In genomic region chr9:70290785-70291184, GRCm38 (mm10) we compare ENCODE assay signal across 13 mouse cellular contexts.
DNase-seq lines count a peak whose midpoint lies in the region; ATAC-seq and TF ChIP-seq lines count a peak whose summit lies in the region.
"Had no signal": no experiment of that assay in that cellular context is flagged by ENCODE, and none has a peak within 500 bp of the region (broad histone marks: within the 10 kb centered on the region; RNA-seq: fewer than 3 reads in every experiment).

No protein-coding gene starts in this region.

- in situ Hi-C loops in Patski (cut with MboI; ENCODE audit: low pct_unique_long_range_greater_than_20kb): no loop called here

- H3K27ac ChIP-seq in forebrain, embryonic 14.5 days (ENCODE audit: low read depth, low read length): peak overlapping the region; percentile 22; the same call in 1 of the 2 replicates
- no peak overlapping the region for H3K27ac ChIP-seq in forebrain, embryonic 12.5 days
- no peak overlapping the region for H3K27ac ChIP-seq in midbrain, embryonic 16.5 days (ENCODE audit: low read length)
- H3K27ac ChIP-seq in midbrain, embryonic 10.5 days (replicated peaks): no peak overlapping the region
- 0 out of 2 replicates have a peak overlapping the region, but pooled peaks have one; percentile 5 for H3K27ac ChIP-seq in olfactory bulb, adult 2 months (ENCODE audit: insufficient read depth, low read depth, low read length)
- H3K27ac ChIP-seq: heart, embryonic 13.5 days had no signal

- no peaks in the 10 kb centered on the region; the same call in 1 of the 2 replicates for H3K4me1 ChIP-seq in forebrain, embryonic 14.5 days (ENCODE audit: control insufficient read depth, insufficient read depth, low read length)
- H3K4me1 ChIP-seq in forebrain, embryonic 12.5 days: peaks cover 16% of the 10 kb centered on the region; the same call in 1 of the 2 replicates
- H3K4me1 ChIP-seq in midbrain, embryonic 16.5 days (ENCODE audit: control insufficient read depth, insufficient read depth, low read length): peaks cover 5% of the 10 kb centered on the region; the same call in 1 of the 2 replicates
- peaks cover 20% of the 10 kb centered on the region for H3K4me1 ChIP-seq in midbrain, embryonic 10.5 days
- peaks cover 11% of the 10 kb centered on the region for H3K4me1 ChIP-seq in olfactory bulb, adult 2 months (ENCODE audit: control insufficient read depth, insufficient read depth, low read length)

- H3K27me3 ChIP-seq in forebrain, embryonic 14.5 days (replicated peaks; ENCODE audit: control insufficient read depth, insufficient read depth, low read length): no peaks in the 10 kb centered on the region
- H3K27me3 ChIP-seq in forebrain, embryonic 12.5 days: no peaks in the 10 kb centered on the region
- no peaks in the 10 kb centered on the region for H3K27me3 ChIP-seq in midbrain, embryonic 16.5 days (ENCODE audit: control insufficient read depth, insufficient read depth, low read depth, low read length)
- no peaks in the 10 kb centered on the region for H3K27me3 ChIP-seq in midbrain, embryonic 10.5 days (ENCODE audit: low read depth, poor library complexity, severe bottlenecking)
- no peaks in the 10 kb centered on the region for H3K27me3 ChIP-seq in Patski
- H3K27me3 ChIP-seq: heart, embryonic 13.5 days had no signal

- H3K4me2 ChIP-seq in forebrain, embryonic 14.5 days (ENCODE audit: low read length): no peak overlapping the region
- H3K4me2 ChIP-seq in forebrain, embryonic 12.5 days: no peak overlapping the region
- H3K4me2 ChIP-seq in midbrain, embryonic 16.5 days (ENCODE audit: low read length): no peak overlapping the region
- H3K4me2 ChIP-seq: heart, embryonic 13.5 days had no signal

- ATAC-seq in forebrain, embryonic 14.5 days: no peak
- ATAC-seq in forebrain, embryonic 12.5 days (ENCODE audit: low FRiP score): no peak
- peak; percentile 32; the same call in 1 of the 2 replicates for ATAC-seq in midbrain, embryonic 16.5 days
- ATAC-seq in Patski: peak; percentile 91

- CTCF ChIA-PET in Patski (lab: Charles Lee): interaction anchor here (0.8 to 3.2 kb wide), 5 partner anchors 11 to 181 kb away, joined by 3 to 14 read pairs (median 3); no protein-coding TSS in a partner anchor

- no peak for TF ChIP-seq CTCF in Patski (IDR thresholded peaks at IDR 0.05)
- TF ChIP-seq CTCF in olfactory bulb, adult 2 months (IDR thresholded peaks at IDR 0.05; ENCODE audit: insufficient read depth, low read depth, low read length): no peak

- H3K9me3 ChIP-seq in forebrain, embryonic 14.5 days (replicated peaks; ENCODE audit: control insufficient read depth, low read length): no peaks in the 10 kb centered on the region
- no peaks in the 10 kb centered on the region for H3K9me3 ChIP-seq in forebrain, embryonic 12.5 days
- H3K9me3 ChIP-seq in midbrain, embryonic 16.5 days (replicated peaks; ENCODE audit: control insufficient read depth, low read length, poor library complexity, severe bottlenecking): no peaks in the 10 kb centered on the region
- no peaks in the 10 kb centered on the region for H3K9me3 ChIP-seq in midbrain, embryonic 10.5 days (replicated peaks)
- H3K9me3 ChIP-seq: heart, embryonic 13.5 days had no signal

- no peaks in the 10 kb centered on the region for H3K36me3 ChIP-seq in forebrain, embryonic 14.5 days (ENCODE audit: control insufficient read depth, insufficient read depth, low read length)
- no peaks in the 10 kb centered on the region for H3K36me3 ChIP-seq in forebrain, embryonic 12.5 days (replicated peaks)
- no peaks in the 10 kb centered on the region for H3K36me3 ChIP-seq in midbrain, embryonic 16.5 days (ENCODE audit: control insufficient read depth, insufficient read depth, low read length)
- H3K36me3 ChIP-seq in midbrain, embryonic 10.5 days: no peaks in the 10 kb centered on the region

- 53% methylated on average over 10 of the region's 10 CpGs for WGBS in forebrain, embryonic 14.5 days
- WGBS in forebrain, embryonic 12.5 days: 63% methylated on average over 10 of the region's 10 CpGs
- 42% methylated on average over 10 of the region's 10 CpGs for WGBS in midbrain, embryonic 16.5 days
- 81% methylated on average over 10 of the region's 10 CpGs for WGBS in midbrain, embryonic 10.5 days
- WGBS in olfactory bulb, adult 2 months: 28% methylated on average over 10 of the region's 10 CpGs

- no peak overlapping the region for H3K9ac ChIP-seq in forebrain, embryonic 14.5 days (ENCODE audit: low read length)
- H3K9ac ChIP-seq in forebrain, embryonic 12.5 days: no peak overlapping the region
- H3K9ac ChIP-seq in midbrain, embryonic 16.5 days (ENCODE audit: low read depth, low read length): no peak overlapping the region
- H3K9ac ChIP-seq: heart, embryonic 13.5 days had no signal

- no peak for TF ChIP-seq POLR2A in olfactory bulb, adult 2 months (IDR thresholded peaks at IDR 0.05; ENCODE audit: insufficient read depth, low read depth, low read length)

- DNase-seq in forebrain, embryonic 14.5 days (ENCODE audit: low spot score): peak; percentile 31
- DNase-seq in midbrain, embryonic 10.5 days (ENCODE audit: low spot score): no peak
- DNase-seq in Patski (ENCODE audit: low read depth, low spot score): peak; percentile 91
- DNase-seq in kidney, postnatal 4 days: no peak
- no peak for DNase-seq in natural killer cell, adult 2 months (ENCODE audit: low spot score in 2 of 2)
- DNase-seq: cerebellum, postnatal 14 days; gastrocnemius, postnatal 36 days; liver; lung, adult 2 months had no signal

- no peak overlapping the region for H3K4me3 ChIP-seq in forebrain, embryonic 14.5 days (ENCODE audit: low read depth, low read length)
- H3K4me3 ChIP-seq in forebrain, embryonic 12.5 days (replicated peaks): no peak overlapping the region
- H3K4me3 ChIP-seq in midbrain, embryonic 16.5 days (ENCODE audit: low read depth, low read length): no peak overlapping the region
- H3K4me3 ChIP-seq in midbrain, embryonic 10.5 days: no peak overlapping the region
- no peak overlapping the region for H3K4me3 ChIP-seq in olfactory bulb, adult 2 months (ENCODE audit: insufficient read depth, low read depth, low read length)
- H3K4me3 ChIP-seq: heart, embryonic 13.5 days had no signal

- POLR2A ChIA-PET in Patski (lab: Charles Lee): interaction anchor here (0.6 to 2.0 kb wide), 4 partner anchors 19 to 83 kb away, joined by 3 to 6 read pairs (median 4); no protein-coding TSS in a partner anchor

Comparison
In these comparisons a context has a peak if more than half of its experiments do, and no peak if none do; other contexts are left out.
1. H3K27ac ChIP-seq: peak in forebrain, embryonic 14.5 days (single experiment) and olfactory bulb, adult 2 months (single experiment); none in forebrain, embryonic 12.5 days (single experiment), midbrain, embryonic 16.5 days (single experiment) and midbrain, embryonic 10.5 days (single experiment).
2. ATAC-seq: peak in midbrain, embryonic 16.5 days (single experiment) and Patski (single experiment); none in forebrain, embryonic 14.5 days (single experiment) and forebrain, embryonic 12.5 days (single experiment).
3. DNase-seq: peak in forebrain, embryonic 14.5 days (single experiment) and Patski (single experiment); none in midbrain, embryonic 10.5 days (single experiment), kidney, postnatal 4 days (0 of 2) and natural killer cell, adult 2 months (0 of 2).